Mouse (Mus musculus) lung, adult 18-20 months (tissue): ENCODE data around the gene Bcl3.
A peak's percentile ranks its signal among the peaks of the same experiment; 100 is the strongest.

Experiments used
- DNase-seq, 2 experiments: peaks; one replicate each; pipeline ENCODE4 v3.0.0; 2022; ENCODE audit warnings: mixed read lengths in 2 of 2

Bcl3 gene

DNA sequence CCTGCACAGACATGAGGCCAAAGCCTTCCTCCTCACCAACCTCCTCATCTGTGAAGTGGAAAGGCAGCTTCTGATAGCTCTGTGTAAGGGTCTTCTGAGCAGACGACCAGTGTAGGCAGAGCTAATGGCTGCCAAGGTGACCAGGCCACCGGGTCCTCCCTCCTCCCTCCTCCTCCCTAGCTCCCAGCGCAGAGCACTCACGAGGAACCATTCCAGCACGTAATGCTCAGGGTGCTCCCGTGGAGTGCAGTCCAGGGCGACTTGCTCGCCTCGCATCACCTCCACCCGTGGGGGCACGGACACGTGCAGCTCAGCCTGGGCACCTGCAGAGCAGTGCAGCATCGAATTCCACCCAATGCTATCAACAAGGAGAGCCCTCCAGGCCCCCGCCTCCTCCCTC, 54.3 kb downstream of the Bcl3 start:
- DNase-seq: no peak

DNA sequence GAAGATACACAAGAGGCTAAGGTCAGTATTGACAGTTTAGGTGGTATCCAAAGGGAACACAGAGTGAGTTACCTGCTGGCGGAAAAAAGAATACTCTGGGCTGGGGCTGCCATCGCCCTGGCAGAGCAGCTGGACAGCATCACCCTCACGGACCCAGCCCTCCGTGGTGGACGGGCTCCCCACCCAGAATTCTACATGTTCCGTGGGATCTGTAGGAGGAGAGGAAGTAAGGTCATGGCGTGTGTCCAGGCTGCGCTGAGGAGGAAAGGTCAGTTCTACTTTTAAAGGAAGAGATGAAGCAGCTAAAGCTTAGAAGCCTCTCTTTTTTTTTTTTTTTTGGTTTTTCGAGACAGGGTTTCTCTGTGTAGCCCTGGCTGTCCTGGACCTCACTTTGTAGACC, 58.0 kb downstream of the Bcl3 start:
- no peak for DNase-seq

DNA sequence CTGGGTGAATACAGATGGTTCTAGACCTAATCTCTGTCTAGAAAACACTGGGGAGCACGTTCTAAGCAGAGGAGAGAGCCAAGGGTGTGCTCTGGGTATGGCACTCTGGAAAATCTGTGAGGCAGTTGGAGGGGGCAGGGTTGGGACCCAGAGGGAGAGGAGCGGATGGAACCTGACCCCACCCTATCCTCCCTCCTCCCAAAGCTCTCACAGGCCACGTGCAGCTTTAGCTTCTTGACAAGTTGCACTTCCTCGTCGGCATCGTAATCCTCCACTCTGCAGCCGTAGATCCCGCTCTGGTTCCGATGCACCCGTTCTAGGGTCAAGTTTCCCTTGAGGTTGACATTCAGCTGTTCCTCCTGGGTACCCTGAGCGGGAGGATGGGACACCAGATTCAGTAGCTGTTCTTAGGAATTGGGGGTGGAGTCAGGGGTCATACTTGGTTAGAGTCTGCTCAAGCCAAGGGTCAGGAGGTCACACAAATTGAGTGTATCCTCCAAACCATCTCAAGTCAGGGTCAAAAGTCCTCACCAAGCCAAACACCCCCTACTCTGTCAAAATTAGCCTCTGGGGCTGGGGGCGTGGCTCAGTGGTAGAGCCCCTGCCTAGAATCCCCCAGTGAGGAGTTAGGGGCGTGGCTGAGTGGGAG, 58.6 kb downstream of the Bcl3 start:
- DNase-seq: peak; percentile 54 to 66

DNA sequence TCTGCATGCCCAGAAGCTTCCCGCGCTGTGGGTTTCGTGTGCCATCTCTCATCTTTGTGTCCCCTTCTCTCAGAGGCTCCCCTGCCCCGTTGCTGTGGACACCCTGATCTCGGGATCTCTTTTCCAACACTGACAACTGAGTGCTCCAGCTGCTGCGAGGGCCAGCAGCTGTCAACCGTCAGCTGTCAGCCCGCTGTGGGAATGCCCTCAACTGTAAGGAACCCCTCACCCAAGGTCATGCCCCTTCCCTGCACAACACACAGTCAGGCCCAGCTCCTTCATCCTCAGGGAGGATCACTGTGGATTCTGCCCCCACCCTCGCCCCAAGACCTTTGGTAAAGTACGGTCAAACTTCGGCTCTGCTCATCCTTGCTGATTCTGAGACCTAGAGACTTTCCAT, 60.3 kb downstream of the Bcl3 start:
- no peak for DNase-seq

DNA sequence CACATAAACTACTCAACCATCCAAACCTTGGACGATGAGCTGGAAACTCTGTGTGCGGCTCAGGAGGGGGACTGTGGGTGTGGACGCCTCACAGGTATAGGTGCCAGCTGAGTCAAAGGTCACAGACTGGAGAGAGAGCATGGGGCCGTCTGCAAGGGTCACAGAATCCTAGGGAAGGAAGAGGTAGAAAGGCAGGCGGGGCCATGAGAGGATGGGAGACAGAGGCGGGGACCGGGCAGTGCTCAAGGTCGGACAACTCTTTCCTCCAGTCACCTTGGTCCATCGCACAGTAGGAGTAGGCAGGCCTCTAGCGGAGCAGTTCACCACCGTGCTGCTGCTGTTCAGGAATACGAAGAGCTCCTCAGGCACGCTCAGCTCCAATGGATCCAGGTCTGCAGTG, 62.5 kb downstream of the Bcl3 start:
- DNase-seq: no peak

DNA sequence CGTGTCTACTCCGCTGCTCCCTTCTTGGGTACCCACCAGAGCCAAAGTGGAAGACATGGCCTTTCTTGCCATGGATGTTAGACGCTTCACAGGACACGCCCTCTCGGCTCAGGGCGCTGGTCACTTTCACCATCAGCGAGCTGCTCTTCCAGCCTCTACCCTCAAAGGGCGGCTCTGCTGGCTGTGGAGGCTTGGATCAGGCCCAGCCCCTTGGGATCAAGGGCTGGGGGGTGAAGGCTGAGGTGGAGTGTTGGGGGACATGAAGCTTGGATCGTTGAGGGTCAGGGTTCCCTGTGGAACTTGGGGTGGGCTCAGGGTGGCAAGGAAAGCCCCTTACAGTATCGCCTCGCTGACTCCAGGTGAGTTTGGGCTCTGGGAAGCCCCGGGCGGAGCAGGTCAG, 63.9 kb downstream of the Bcl3 start:
- no peak for DNase-seq
